Mouse (Mus musculus) neural tube, embryonic 15.5 days (tissue): ENCODE measurements around the gene Gm39653. TPM values are rescaled to one million over a fixed set of nuclear protein-coding genes. Genes with fewer than 3 reads are reported as not detected.

Source experiments
- ATAC-seq: fragments of 200-750 bp; cut with Nextera tagmentation; 2 replicates; pipeline ENCODE4 v1.8.0; 2017; ENCODE audit warnings: mild to moderate bottlenecking, moderate TSS enrichment, moderate library complexity; ENCODE audit not compliant: low FRiP score
- H3K27ac ChIP-seq: fragments of 300-500 bp; sonication (generic); replicated peaks from 2 replicates; pipeline ENCODE4 v1.5.1; 2015; ENCODE audit warnings: mild to moderate bottlenecking, inconsistent platforms
- H3K27me3 ChIP-seq: fragments of 300-500 bp; sonication (generic); replicated peaks from 2 replicates; pipeline ENCODE4 v1.6.1; 2015; ENCODE audit warnings: inconsistent platforms
- H3K36me3 ChIP-seq: fragments of 300-500 bp; sonication (generic); 2 replicates; pipeline ENCODE4 v1.6.1; 2015; ENCODE audit warnings: inconsistent platforms
- H3K4me1 ChIP-seq: fragments of 300-500 bp; sonication (generic); 2 replicates; pipeline ENCODE4 v1.6.1; 2015; ENCODE audit warnings: inconsistent platforms
- H3K4me2 ChIP-seq: fragments of 300-500 bp; sonication (generic); 2 replicates; pipeline ENCODE4 v1.6.1; 2015; ENCODE audit warnings: inconsistent platforms, mild to moderate bottlenecking, moderate library complexity
- H3K4me3 ChIP-seq: fragments of 300-500 bp; sonication (generic); replicated peaks from 2 replicates; pipeline ENCODE4 v1.5.1; 2015; ENCODE audit warnings: mild to moderate bottlenecking, inconsistent platforms
- H3K9ac ChIP-seq: fragments of 300-500 bp; sonication (generic); replicated peaks from 2 replicates; pipeline ENCODE4 v1.6.1; 2015; ENCODE audit warnings: mild to moderate bottlenecking, inconsistent platforms
- H3K9me3 ChIP-seq: fragments of 300-500 bp; sonication (generic); replicated peaks from 2 replicates; pipeline ENCODE4 v1.6.1; 2016; ENCODE audit warnings: inconsistent platforms
- WGBS: fragments of 180-500 bp; shearing (Covaris S2); methylation state at CpG from one replicate; pipeline ENCODE4 v1.1.7; 2015; ENCODE audit warnings: mixed read lengths; 5-methylcytosine and 5-hydroxymethylcytosine counted together
- polyA plus RNA-seq: library from polyadenylated mRNA; unstranded; fragments of >200 nt; fragmentation: Nextera tagmentation; extraction: Ambion mirVana; gene quantifications from 2 replicates; pipeline ENCODE4 v1.2.1, GENCODE M21; 2015

Gm39653 gene
- polyA plus RNA-seq: 0.14 and 0.17 TPM in 2 replicates

DNA sequence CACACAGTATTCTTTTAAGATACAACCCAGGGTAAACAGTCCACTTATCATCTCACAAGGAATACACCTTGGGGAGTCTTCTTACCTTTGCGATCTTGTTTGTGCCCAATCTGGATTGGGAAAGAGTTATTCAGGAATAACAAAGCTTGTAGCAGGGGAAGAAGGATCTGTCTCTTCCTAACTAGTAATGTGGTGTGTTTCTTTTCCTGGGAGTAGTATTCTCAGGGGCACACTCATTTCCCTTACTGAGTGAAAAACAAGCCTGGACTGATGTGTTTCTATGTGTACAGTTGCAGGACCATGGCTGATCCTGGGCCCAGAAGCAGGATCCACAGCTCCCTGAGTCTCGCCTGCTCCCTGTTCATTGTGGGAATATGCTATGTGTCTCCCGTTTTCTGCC lies at the start of gene Gm39653:
Gm39653 (plus strand) TSS at position 301 of the 400 bp plus-strand sequence.
- Histone ChIP-seq H3K9me3 (no peaks in the 10 kb centered on the region), H3K9ac (no peak within 1 kb of the TSS), H3K27me3 (no peaks in the 10 kb centered on the region; the same call in 1 of the 2 replicates), H3K4me2 (no peak within 1 kb of the TSS), H3K4me1 (peaks cover 6% of the 10 kb centered on the region), H3K4me3 (no peak within 1 kb of the TSS), H3K36me3 (no peaks in the 10 kb centered on the region), H3K27ac (no peak within 1 kb of the TSS)
- ATAC-seq: no peak
- 84% methylated on average over 3 of the region's 3 CpGs for WGBS

DNA sequence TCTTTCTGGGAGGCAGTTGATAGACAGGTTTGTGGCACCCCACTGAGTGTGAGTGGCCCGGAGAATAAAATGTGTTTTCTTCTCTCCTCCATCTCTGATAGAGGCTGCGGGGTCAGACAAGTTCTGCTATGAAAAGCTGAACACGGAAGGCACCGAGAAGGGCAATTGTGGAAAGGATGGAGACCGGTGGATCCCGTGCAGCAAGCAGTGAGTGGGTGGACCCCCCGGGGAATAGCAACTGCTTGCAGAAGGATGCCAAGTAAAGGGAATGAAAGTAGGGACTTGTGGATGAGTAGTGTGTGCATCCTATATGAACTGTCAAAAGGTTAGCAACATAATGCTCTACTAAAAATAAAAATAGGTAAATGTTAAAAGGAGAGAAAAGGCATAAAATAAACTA lies 49.3 kb upstream of the Gm39653 start:
- ATAC-seq: no peak
- Histone ChIP-seq H3K27ac (no peak overlapping the region), H3K4me2 (no peak overlapping the region), H3K4me3 (no peak overlapping the region), H3K27me3 (no peaks in the 10 kb centered on the region), H3K4me1 (no peaks in the 10 kb centered on the region), H3K36me3 (peaks cover 6% of the 10 kb centered on the region; the same call in 1 of the 2 replicates), H3K9me3 (no peaks in the 10 kb centered on the region), H3K9ac (no peak overlapping the region)
- WGBS: 39% methylated on average over 7 of the region's 7 CpGs

DNA sequence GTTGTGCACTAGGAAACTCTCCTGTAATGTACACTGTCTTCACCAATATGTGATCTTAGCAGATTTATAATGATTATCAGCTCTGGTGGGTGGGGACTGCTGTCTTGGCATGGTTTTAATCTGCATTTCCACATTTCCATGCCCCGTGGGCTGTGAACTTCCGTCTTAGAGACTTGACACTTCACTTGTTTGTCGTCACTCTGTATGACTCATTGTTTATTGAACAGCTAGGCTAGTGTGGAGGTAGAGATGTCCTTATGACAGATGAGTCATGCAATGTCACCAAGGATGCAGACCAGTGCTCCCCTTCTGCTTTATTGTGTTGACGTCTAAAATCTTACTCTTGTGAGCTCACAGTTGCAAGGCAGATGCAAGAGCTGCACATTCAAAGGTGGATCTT lies 48.7 kb upstream of the Gm39653 start:
- WGBS: 75% methylated on average over 4 of the region's 4 CpGs
- Histone ChIP-seq H3K36me3 (peaks cover 6% of the 10 kb centered on the region; the same call in 1 of the 2 replicates), H3K9ac (no peak overlapping the region), H3K27me3 (no peaks in the 10 kb centered on the region), H3K9me3 (no peaks in the 10 kb centered on the region), H3K27ac (no peak overlapping the region), H3K4me2 (no peak overlapping the region), H3K4me1 (no peaks in the 10 kb centered on the region), H3K4me3 (no peak overlapping the region)
- ATAC-seq: no peak

DNA sequence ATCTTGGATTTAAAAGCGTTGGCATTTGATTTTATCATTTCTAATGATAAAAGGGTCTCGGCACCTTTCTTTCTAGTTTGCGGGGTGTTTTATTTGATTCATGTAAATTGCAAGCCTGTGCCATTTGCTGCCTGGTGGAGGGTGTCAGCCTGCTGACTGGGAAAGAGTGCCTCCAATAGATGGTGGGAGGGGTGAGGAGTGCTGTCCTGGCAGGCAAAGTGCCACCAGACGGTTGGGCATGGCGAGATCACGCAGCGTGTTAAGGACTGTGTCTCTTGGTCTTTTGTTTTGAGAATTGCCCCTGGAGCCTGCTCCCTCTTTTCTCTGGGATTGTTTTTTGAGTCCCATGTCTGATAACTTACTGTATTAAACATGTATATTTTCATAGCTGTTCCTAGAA lies 43.5 kb upstream of the Gm39653 start:
- H3K4me1 ChIP-seq: peaks cover 20% of the 10 kb centered on the region
- 27% methylated on average over 7 of the region's 7 CpGs for WGBS
- H3K9me3 ChIP-seq: no peaks in the 10 kb centered on the region
- no peaks in the 10 kb centered on the region for H3K27me3 ChIP-seq
- H3K36me3 ChIP-seq: peaks cover 3% of the 10 kb centered on the region; the same call in 1 of the 2 replicates
- no peak for ATAC-seq
- H3K4me3 ChIP-seq: no peak overlapping the region
- H3K27ac ChIP-seq: no peak overlapping the region
- no peak overlapping the region for H3K4me2 ChIP-seq
- no peak overlapping the region for H3K9ac ChIP-seq

DNA sequence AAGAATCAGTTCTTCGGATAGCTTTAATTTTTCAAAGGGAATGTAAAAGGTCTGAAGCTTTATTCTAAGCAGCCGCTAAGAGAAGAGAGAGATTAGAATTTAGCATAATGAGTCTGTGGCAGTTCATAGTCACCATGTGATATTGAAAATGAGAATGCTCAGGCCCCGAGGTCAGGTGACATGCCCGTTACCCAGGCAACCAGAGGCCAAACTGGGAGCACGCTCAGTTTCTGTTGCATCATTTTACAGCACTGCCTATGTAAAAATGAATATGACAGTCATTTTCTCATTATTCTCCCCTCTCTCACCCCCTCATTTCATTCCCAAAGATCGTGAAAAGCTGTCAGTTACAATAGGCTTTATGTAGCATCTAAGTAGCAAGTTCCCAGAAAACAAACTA lies 42.3 kb upstream of the Gm39653 start:
- Histone ChIP-seq H3K9ac (no peak overlapping the region; the same call in 1 of the 2 replicates), H3K9me3 (no peaks in the 10 kb centered on the region), H3K4me2 (no peak overlapping the region), H3K4me3 (no peak overlapping the region), H3K27ac (no peak overlapping the region; the same call in 1 of the 2 replicates), H3K27me3 (no peaks in the 10 kb centered on the region), H3K36me3 (no peaks in the 10 kb centered on the region), H3K4me1 (peaks cover 20% of the 10 kb centered on the region)
- WGBS: 23% methylated on average over 6 of the region's 6 CpGs
- ATAC-seq: no peak

DNA sequence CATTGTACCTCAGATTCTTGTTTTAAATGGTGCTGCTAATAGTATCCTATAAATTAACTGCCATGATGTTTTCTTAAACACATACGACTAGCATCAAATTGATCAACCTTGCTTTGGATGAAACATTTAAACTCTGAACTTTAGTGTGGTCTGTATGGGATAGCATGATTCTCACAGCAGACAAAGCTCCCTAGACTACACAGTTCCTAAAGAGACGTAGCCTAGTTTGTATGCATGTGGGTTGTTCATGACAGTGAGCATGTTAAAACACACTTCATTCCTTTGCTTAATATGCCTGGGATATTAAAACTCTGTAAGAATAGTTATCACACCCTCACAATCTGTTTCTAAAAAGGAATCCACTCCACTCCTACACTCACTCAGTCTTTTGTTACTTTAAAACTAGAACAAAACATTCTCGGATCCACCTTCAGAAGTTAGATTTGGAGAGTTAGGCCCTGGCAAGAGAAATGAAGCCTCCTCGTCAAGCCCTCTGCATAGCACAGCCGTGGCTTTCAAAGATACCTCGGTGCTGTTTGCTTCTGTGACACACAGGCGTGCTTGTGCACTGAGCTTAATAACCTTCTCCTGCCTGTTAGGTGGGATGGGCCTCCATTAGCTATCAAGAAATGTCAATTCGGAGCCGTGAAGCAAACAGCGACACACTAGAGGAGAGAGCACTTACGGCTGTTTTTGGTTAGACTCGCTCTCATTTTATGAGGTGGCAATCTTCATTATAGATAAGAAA lies 41.7 kb upstream of the Gm39653 start:
- Histone ChIP-seq H3K27me3 (no peaks in the 10 kb centered on the region), H3K36me3 (no peaks in the 10 kb centered on the region), H3K27ac (no peak overlapping the region; the same call in 1 of the 2 replicates), H3K4me3 (no peak overlapping the region), H3K4me2 (no peak overlapping the region), H3K9ac (no peak overlapping the region; the same call in 1 of the 2 replicates), H3K9me3 (no peaks in the 10 kb centered on the region), H3K4me1 (peaks cover 20% of the 10 kb centered on the region)
- no peak for ATAC-seq
- 51% methylated on average over 12 of the region's 12 CpGs for WGBS

DNA sequence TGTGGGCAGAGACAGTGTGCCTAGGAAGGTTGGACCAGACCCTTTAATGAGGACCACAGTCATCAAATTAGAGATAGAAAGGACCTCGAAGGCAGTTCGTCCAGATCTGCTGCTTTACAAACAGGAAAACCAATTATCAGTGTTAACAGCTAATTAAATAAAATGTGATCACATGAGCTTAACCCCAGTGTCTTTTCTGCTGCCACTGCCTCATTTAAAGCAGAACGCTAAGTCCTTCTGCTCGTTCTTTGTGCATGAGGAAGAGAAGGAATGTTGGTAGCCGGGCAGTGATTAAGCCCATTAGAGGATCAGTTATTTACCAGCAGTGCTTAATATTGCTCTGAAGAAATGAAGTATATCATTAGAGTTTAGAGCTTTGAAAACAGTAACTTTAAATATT lies 39.0 kb upstream of the Gm39653 start:
- Histone ChIP-seq H3K9ac (no peak overlapping the region), H3K27me3 (no peaks in the 10 kb centered on the region), H3K27ac (no peak overlapping the region), H3K9me3 (no peaks in the 10 kb centered on the region), H3K4me1 (peaks cover 20% of the 10 kb centered on the region), H3K4me2 (no peak overlapping the region), H3K36me3 (no peaks in the 10 kb centered on the region), H3K4me3 (no peak overlapping the region)
- no peak for ATAC-seq
- 56% methylated on average over 5 of the region's 5 CpGs for WGBS

DNA sequence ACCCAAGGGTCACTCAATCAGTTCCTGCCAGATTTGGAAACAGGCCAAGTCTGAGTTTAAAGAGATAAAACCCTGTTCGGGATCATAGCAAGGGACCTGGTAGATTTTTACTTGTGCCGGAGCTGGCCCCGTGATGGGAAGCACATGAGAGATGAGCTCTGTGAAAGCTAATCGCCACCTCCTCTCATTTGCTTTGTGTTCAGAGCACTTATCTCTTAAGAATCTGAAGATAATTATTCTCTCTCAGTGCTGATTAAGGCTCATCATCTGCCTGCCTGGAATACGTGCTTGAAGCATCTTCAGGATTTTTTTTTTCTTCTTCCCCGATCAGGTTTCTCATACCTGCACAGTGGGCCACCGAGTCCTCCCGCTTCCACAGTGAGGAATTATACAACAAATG lies 36.6 kb upstream of the Gm39653 start:
- WGBS: 70% methylated on average over 8 of the region's 8 CpGs
- H3K9me3 ChIP-seq: no peaks in the 10 kb centered on the region
- no peak overlapping the region for H3K9ac ChIP-seq
- no peak overlapping the region for H3K4me2 ChIP-seq
- H3K36me3 ChIP-seq: no peaks in the 10 kb centered on the region
- peaks cover 2% of the 10 kb centered on the region for H3K4me1 ChIP-seq
- no peak for ATAC-seq
- H3K4me3 ChIP-seq: no peak overlapping the region
- H3K27me3 ChIP-seq: no peaks in the 10 kb centered on the region
- H3K27ac ChIP-seq: no peak overlapping the region

DNA sequence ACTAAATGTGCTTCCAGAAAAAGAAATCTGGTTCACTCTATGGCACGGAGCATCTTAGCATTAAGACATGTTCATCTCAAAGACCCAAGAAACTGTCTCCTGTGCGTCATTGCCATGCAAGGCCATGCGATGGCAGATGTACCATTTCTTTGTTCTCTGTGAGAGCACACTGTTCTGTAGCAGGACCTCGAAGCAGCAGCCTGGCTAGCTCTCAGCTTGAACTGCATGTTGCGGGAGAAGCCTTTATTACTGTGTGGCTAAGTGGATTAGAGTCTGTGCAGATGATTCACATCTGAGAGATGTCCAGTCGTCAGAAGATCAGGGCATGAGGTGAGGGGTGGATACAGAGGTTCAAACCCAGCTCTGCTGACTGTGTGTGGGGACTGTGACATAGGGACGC lies 28.9 kb upstream of the Gm39653 start:
- Histone ChIP-seq H3K4me1 (no peaks in the 10 kb centered on the region), H3K4me3 (no peak overlapping the region), H3K9me3 (no peaks in the 10 kb centered on the region), H3K9ac (no peak overlapping the region), H3K36me3 (no peaks in the 10 kb centered on the region), H3K27me3 (no peaks in the 10 kb centered on the region), H3K4me2 (no peak overlapping the region), H3K27ac (no peak overlapping the region)
- 63% methylated on average over 7 of the region's 7 CpGs for WGBS
- ATAC-seq: no peak

DNA sequence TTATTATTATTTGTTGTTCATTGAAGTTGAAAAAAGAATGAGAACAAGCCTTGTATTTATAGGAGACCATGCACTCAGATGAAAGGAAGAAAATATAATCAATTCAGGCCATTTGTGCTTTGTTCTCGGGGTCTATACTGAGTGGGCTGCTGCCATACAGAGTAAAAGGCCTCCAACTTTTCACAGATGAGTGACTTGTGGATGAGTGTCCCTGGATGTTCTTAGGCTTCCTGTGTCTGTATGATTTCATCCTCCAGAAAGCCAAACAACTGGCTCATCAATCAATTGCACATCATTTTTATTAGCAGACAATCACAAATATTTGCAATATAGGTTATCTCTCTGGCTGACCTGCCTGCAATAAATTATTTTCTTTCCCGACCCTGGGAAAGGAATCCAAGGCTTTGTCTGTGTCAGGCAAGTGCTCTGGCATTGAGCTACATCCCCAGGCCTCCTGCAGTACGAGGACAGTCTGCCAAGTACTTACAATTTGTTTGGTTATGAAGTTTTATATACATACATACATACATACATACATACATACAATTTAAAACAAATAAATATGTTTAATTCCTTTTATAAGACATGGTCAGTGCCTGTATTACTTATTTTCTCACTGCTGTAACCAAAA lies 11.8 kb upstream of the Gm39653 start:
- no peak overlapping the region for H3K9ac ChIP-seq
- no peak overlapping the region for H3K4me3 ChIP-seq
- H3K9me3 ChIP-seq: no peaks in the 10 kb centered on the region
- H3K4me1 ChIP-seq: no peaks in the 10 kb centered on the region
- 41% methylated on average over 3 of the region's 3 CpGs for WGBS
- H3K27me3 ChIP-seq: no peaks in the 10 kb centered on the region
- no peak overlapping the region for H3K4me2 ChIP-seq
- no peak overlapping the region for H3K27ac ChIP-seq
- ATAC-seq: no peak
- no peaks in the 10 kb centered on the region for H3K36me3 ChIP-seq

DNA sequence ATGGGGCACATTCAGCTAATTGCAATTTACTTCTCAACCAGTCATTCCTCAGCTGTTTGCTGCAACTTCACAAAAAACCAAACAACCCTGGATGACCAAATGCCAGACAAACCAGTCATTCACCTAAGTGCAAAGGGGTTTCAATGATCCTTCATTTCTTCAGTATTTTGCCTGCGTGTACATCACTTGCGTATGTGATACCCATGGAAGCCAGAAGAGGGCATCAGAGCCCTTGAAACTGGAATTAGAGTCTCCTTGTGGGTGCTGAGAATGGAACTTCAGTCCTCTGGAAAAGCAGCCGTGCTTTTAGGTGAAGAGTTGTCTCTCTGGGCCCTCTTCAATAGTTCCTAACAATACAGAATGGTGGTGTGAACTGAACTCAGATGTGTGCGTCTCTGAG lies 6.2 kb upstream of the Gm39653 start:
- ATAC-seq: no peak
- WGBS: 91% methylated on average over 4 of the region's 4 CpGs
- H3K36me3 ChIP-seq: no peaks in the 10 kb centered on the region
- H3K9me3 ChIP-seq: no peaks in the 10 kb centered on the region
- H3K4me3 ChIP-seq: no peak overlapping the region
- H3K27me3 ChIP-seq: no peaks in the 10 kb centered on the region; the same call in 1 of the 2 replicates
- H3K27ac ChIP-seq: no peak overlapping the region
- H3K9ac ChIP-seq: no peak overlapping the region
- H3K4me1 ChIP-seq: peaks cover 6% of the 10 kb centered on the region
- H3K4me2 ChIP-seq: no peak overlapping the region

DNA sequence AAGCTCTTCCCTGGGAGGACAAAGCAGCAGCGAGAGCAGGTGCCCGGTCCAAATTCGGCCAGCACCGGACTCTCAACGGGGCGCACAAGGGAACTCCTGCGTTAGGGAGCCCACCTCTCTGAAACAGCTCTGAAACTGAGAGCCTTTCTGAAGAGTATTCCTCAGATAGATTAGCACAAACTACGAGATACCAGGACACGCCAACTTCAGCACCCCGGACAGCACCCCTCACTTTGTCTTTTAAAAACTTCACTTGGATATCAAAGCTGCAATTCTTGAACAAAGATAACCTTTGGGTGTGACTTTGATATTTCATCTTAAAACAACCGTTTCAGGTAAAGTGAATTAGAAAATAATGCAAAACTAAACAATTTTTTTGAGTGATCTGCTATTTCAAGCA lies 1.2 kb upstream of the Gm39653 start:
- peak overlapping the region; percentile 52 for H3K4me2 ChIP-seq
- 3% methylated on average over 11 of the region's 11 CpGs for WGBS
- H3K36me3 ChIP-seq: no peaks in the 10 kb centered on the region
- H3K27ac ChIP-seq: no peak overlapping the region
- H3K4me1 ChIP-seq: peaks cover 6% of the 10 kb centered on the region
- no peak overlapping the region for H3K9ac ChIP-seq
- no peak for ATAC-seq
- no peaks in the 10 kb centered on the region for H3K9me3 ChIP-seq
- no peaks in the 10 kb centered on the region; the same call in 1 of the 2 replicates for H3K27me3 ChIP-seq
- H3K4me3 ChIP-seq: peak overlapping the region; percentile 9; the same call in 1 of the 2 replicates
